Mouse (Mus musculus): Measurements from ENCODE around the gene Pcbp3. TPM values are rescaled to one million over a fixed set of nuclear protein-coding genes. Genes with fewer than 3 reads are reported as not detected.

Pcbp3 gene
- polyA plus RNA-seq, 1 experiment from 2014 or later = 34.9 TPM

DNA sequence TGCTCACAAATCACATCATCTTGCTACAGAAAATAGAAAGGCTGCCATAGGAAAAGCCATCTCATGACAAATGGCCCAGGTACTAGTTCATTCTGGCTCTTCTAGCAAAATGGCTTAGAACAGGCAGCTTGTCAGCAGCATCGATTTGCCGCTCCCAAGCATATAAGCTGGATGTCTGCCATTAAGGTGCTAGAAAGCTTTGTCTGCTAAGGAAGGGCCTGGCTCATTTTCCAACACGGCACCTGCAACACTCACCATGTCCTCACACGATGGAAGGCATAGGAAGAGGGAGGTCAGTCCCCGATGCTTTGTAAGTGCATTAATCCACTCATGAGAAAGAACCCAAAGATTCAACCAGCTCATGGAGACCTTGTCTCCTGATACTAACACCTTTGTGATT, 182.5 kb downstream of the Pcbp3 start:
- WGBS = 89% methylated on average over 5 of the region's 5 CpGs
- Histone ChIP-seq H3K27ac (ENCODE audit: low read length) (no peak overlapping the region), H3K4me2 (ENCODE audit: low read depth, low read length) (no peak overlapping the region), H3K36me3 (ENCODE audit: control insufficient read depth, insufficient read depth, low read length) (no peaks in the 10 kb centered on the region), H3K4me3 (ENCODE audit: low read length) (no peak overlapping the region), H3K4me1 (replicated peaks; ENCODE audit: control insufficient read depth, insufficient read depth, low read length) (no peaks in the 10 kb centered on the region), H3K9ac (ENCODE audit: low read length) (no peak overlapping the region), H3K27me3 (ENCODE audit: control insufficient read depth, insufficient read depth, low read depth, low read length) (no peaks in the 10 kb centered on the region), H3K9me3 (ENCODE audit: control insufficient read depth, low read length) (no peaks in the 10 kb centered on the region)
- ATAC-seq (ENCODE audit: low read depth) = no peak

GRCm38 (mm10) chr10:76771624-76772023, 190.1 kb downstream of the Pcbp3 start:
- Histone ChIP-seq H3K9me3 (ENCODE audit: control insufficient read depth, low read length) (no peaks in the 10 kb centered on the region), H3K36me3 (ENCODE audit: control insufficient read depth, insufficient read depth, low read length) (no peaks in the 10 kb centered on the region), H3K4me2 (ENCODE audit: low read depth, low read length) (no peak overlapping the region), H3K9ac (ENCODE audit: low read length) (no peak overlapping the region), H3K4me3 (ENCODE audit: low read length) (no peak overlapping the region), H3K27me3 (ENCODE audit: control insufficient read depth, insufficient read depth, low read depth, low read length) (no peaks in the 10 kb centered on the region), H3K27ac (ENCODE audit: low read length) (no peak overlapping the region), H3K4me1 (replicated peaks; ENCODE audit: control insufficient read depth, insufficient read depth, low read length) (no peaks in the 10 kb centered on the region)
- 90% methylated on average over 3 of the region's 3 CpGs for WGBS
- no peak for ATAC-seq (ENCODE audit: low read depth)

DNA sequence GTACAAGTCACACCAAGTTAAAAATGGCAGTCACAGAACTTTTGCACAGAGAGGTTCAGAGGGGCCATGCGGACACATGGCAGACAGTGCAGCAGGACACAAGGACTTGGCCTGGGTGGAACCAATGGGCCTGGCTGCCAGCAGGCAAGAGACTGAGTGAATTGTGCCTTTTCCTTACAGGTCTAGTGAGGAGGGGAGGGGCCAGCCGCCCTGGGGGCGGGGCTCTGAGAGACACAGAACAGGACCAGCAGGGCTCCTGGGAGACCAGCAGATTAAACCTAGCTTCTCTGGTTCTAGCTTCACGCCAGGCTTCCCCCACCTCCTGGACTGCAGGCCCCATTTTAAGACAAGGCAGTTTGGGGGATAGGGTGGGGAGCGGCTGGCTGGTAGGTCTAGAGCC, 190.6 kb downstream of the Pcbp3 start:
- WGBS = 61% methylated on average over 5 of the region's 5 CpGs
- Histone ChIP-seq H3K4me1 (replicated peaks; ENCODE audit: control insufficient read depth, insufficient read depth, low read length) (no peaks in the 10 kb centered on the region), H3K4me2 (ENCODE audit: low read depth, low read length) (no peak overlapping the region), H3K9me3 (ENCODE audit: control insufficient read depth, low read length) (no peaks in the 10 kb centered on the region), H3K36me3 (ENCODE audit: control insufficient read depth, insufficient read depth, low read length) (no peaks in the 10 kb centered on the region), H3K4me3 (ENCODE audit: low read length) (no peak overlapping the region), H3K9ac (ENCODE audit: low read length) (no peak overlapping the region), H3K27me3 (ENCODE audit: control insufficient read depth, insufficient read depth, low read depth, low read length) (no peaks in the 10 kb centered on the region), H3K27ac (ENCODE audit: low read length) (no peak overlapping the region)
- no peak for ATAC-seq (ENCODE audit: low read depth)

DNA sequence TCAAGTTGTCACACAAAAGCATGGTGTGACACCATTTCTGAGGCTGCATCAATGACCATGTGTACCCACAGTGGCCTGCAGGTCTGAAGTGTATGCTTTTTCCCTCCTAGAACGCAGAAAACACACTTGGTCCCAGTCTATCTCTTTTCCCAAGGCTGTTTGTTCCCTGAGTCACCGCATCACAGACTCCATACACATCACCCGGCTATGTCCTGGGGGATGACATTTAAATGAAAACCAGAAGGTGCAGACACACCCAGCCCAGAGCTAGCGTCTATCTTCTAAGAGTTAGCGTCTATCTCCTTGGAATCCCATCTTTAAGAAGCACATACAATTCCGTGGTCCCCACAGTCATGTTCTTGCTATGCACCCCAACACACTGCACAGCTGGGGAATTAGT, 192.1 kb downstream of the Pcbp3 start:
- H3K9me3 ChIP-seq (ENCODE audit: control insufficient read depth, low read length) = no peaks in the 10 kb centered on the region
- H3K36me3 ChIP-seq (ENCODE audit: control insufficient read depth, insufficient read depth, low read length) = no peaks in the 10 kb centered on the region
- WGBS = 84% methylated on average over 6 of the region's 6 CpGs
- no peak overlapping the region for H3K9ac ChIP-seq (ENCODE audit: low read length)
- no peak overlapping the region for H3K4me2 ChIP-seq (ENCODE audit: low read depth, low read length)
- H3K27me3 ChIP-seq (ENCODE audit: control insufficient read depth, insufficient read depth, low read depth, low read length) = no peaks in the 10 kb centered on the region
- H3K27ac ChIP-seq (ENCODE audit: low read length) = no peak overlapping the region
- ATAC-seq (ENCODE audit: low read depth) = no peak
- no peak overlapping the region for H3K4me3 ChIP-seq (ENCODE audit: low read length)
- H3K4me1 ChIP-seq (replicated peaks; ENCODE audit: control insufficient read depth, insufficient read depth, low read length) = no peaks in the 10 kb centered on the region

GRCm38 (mm10) chr10:76766196-76766595, 195.5 kb downstream of the Pcbp3 start:
- Histone ChIP-seq H3K4me2 (ENCODE audit: low read depth, low read length) (no peak overlapping the region), H3K9me3 (ENCODE audit: control insufficient read depth, low read length) (no peaks in the 10 kb centered on the region), H3K9ac (ENCODE audit: low read length) (no peak overlapping the region), H3K36me3 (ENCODE audit: control insufficient read depth, insufficient read depth, low read length) (no peaks in the 10 kb centered on the region), H3K4me1 (replicated peaks; ENCODE audit: control insufficient read depth, insufficient read depth, low read length) (no peaks in the 10 kb centered on the region), H3K27ac (ENCODE audit: low read length) (no peak overlapping the region), H3K4me3 (ENCODE audit: low read length) (no peak overlapping the region), H3K27me3 (ENCODE audit: control insufficient read depth, insufficient read depth, low read depth, low read length) (no peaks in the 10 kb centered on the region)
- WGBS = 65% methylated on average over 1 of the region's 1 CpGs
- no peak for ATAC-seq (ENCODE audit: low read depth)

- Histone ChIP-seq H3K36me3 (ENCODE audit: control insufficient read depth, insufficient read depth, low read length) (no peaks in the 10 kb centered on the region), H3K27ac (ENCODE audit: low read length) (no peak overlapping the region), H3K4me1 (replicated peaks; ENCODE audit: control insufficient read depth, insufficient read depth, low read length) (no peaks in the 10 kb centered on the region), H3K9ac (ENCODE audit: low read length) (no peak overlapping the region), H3K4me2 (ENCODE audit: low read depth, low read length) (no peak overlapping the region), H3K9me3 (ENCODE audit: control insufficient read depth, low read length) (no peaks in the 10 kb centered on the region), H3K27me3 (ENCODE audit: control insufficient read depth, insufficient read depth, low read depth, low read length) (no peaks in the 10 kb centered on the region), H3K4me3 (ENCODE audit: low read length) (no peak overlapping the region)
- 81% methylated on average over 4 of the region's 4 CpGs for WGBS
- ATAC-seq (ENCODE audit: low read depth) = no peak
Measured at GRCm38 (mm10) chr10:76764927-76765326, 196.8 kb downstream of the Pcbp3 start.

DNA sequence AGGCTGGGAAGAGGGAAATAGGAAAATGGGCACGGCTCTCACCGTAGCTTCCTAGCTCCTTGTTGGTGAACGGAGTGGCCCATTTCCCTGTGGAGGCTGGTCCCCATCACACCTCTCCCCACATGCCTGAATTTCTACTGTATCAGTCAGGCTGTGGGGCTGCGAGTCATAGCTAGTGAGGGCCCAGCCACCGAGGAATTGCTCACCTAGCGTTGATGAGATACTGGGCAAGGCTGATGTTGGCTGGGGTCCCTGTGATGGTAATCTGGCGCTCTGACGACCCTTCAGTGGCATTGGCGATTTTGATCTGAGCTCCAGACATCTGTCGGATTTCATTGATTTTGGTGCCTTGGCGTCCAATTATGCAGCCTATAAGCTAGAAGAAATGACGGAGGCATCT, 198.7 kb downstream of the Pcbp3 start:
- H3K4me1 ChIP-seq (replicated peaks; ENCODE audit: control insufficient read depth, insufficient read depth, low read length) = no peaks in the 10 kb centered on the region
- H3K4me3 ChIP-seq (ENCODE audit: low read length) = no peak overlapping the region
- ATAC-seq (ENCODE audit: low read depth) = no peak
- no peak overlapping the region for H3K27ac ChIP-seq (ENCODE audit: low read length)
- H3K4me2 ChIP-seq (ENCODE audit: low read depth, low read length) = no peak overlapping the region
- no peaks in the 10 kb centered on the region for H3K27me3 ChIP-seq (ENCODE audit: control insufficient read depth, insufficient read depth, low read depth, low read length)
- no peaks in the 10 kb centered on the region for H3K9me3 ChIP-seq (ENCODE audit: control insufficient read depth, low read length)
- no peak overlapping the region for H3K9ac ChIP-seq (ENCODE audit: low read length)
- no peaks in the 10 kb centered on the region for H3K36me3 ChIP-seq (ENCODE audit: control insufficient read depth, insufficient read depth, low read length)
- 87% methylated on average over 12 of the region's 12 CpGs for WGBS

GRCm38 (mm10) chr10:76762411-76762810, 199.3 kb downstream of the Pcbp3 start:
- H3K4me1 ChIP-seq (replicated peaks; ENCODE audit: control insufficient read depth, insufficient read depth, low read length) = no peaks in the 10 kb centered on the region
- WGBS = 78% methylated on average over 7 of the region's 7 CpGs
- ATAC-seq (ENCODE audit: low read depth) = no peak
- H3K27ac ChIP-seq (ENCODE audit: low read length) = no peak overlapping the region
- no peak overlapping the region for H3K4me2 ChIP-seq (ENCODE audit: low read depth, low read length)
- no peaks in the 10 kb centered on the region for H3K27me3 ChIP-seq (ENCODE audit: control insufficient read depth, insufficient read depth, low read depth, low read length)
- no peaks in the 10 kb centered on the region for H3K9me3 ChIP-seq (ENCODE audit: control insufficient read depth, low read length)
- H3K4me3 ChIP-seq (ENCODE audit: low read length) = no peak overlapping the region
- H3K9ac ChIP-seq (ENCODE audit: low read length) = no peak overlapping the region
- H3K36me3 ChIP-seq (ENCODE audit: control insufficient read depth, insufficient read depth, low read length) = no peaks in the 10 kb centered on the region

DNA sequence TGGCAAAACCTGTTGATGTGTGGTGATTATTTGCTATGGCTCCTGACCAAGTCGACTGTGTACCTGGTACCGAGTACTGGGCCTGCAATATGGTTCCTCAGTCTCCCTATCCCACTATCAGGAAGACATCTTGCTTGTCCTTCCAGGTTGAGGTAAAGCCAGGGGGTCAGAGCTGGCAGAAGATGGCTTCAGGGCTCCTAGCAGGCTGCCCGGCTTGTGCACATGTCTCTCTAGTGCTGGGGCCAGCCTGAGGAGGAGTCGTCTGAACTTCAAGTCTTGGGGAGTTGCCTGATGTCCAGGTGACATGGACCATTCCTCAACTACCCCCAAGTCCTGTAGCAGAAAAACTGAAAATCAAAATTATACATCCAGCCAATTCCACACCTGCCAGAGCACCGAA, 201.8 kb downstream of the Pcbp3 start:
- ATAC-seq (ENCODE audit: low read depth) = no peak
- no peak overlapping the region for H3K4me3 ChIP-seq (ENCODE audit: low read length)
- no peak overlapping the region for H3K4me2 ChIP-seq (ENCODE audit: low read depth, low read length)
- no peak overlapping the region for H3K9ac ChIP-seq (ENCODE audit: low read length)
- no peaks in the 10 kb centered on the region for H3K36me3 ChIP-seq (ENCODE audit: control insufficient read depth, insufficient read depth, low read length)
- WGBS = 82% methylated on average over 5 of the region's 5 CpGs
- no peaks in the 10 kb centered on the region for H3K9me3 ChIP-seq (ENCODE audit: control insufficient read depth, low read length)
- H3K27ac ChIP-seq (ENCODE audit: low read length) = no peak overlapping the region
- no peaks in the 10 kb centered on the region for H3K4me1 ChIP-seq (replicated peaks; ENCODE audit: control insufficient read depth, insufficient read depth, low read length)
- H3K27me3 ChIP-seq (ENCODE audit: control insufficient read depth, insufficient read depth, low read depth, low read length) = no peaks in the 10 kb centered on the region

DNA sequence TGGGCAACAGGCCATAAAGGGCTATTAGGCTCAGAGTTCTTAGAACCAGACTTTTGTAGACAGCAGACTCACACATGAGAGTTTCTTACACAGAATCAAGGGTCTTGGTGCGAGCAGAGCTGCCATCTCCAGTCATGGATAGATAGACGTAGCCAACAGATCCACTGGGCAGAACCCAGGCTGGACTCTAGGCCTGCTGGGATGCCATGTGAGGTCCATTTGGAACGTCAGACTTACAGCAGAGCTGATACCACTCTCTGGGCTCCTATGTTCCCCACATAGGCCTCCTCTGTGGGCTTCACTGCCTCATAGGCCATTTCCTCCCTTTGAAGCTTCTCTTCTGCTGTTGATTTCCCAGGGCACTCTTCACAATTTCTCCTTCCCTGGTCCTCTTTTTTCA, 208.0 kb downstream of the Pcbp3 start:
- Histone ChIP-seq H3K27ac (ENCODE audit: low read length) (no peak overlapping the region), H3K36me3 (ENCODE audit: control insufficient read depth, insufficient read depth, low read length) (no peaks in the 10 kb centered on the region), H3K4me3 (ENCODE audit: low read length) (no peak overlapping the region), H3K27me3 (ENCODE audit: control insufficient read depth, insufficient read depth, low read depth, low read length) (no peaks in the 10 kb centered on the region), H3K4me1 (replicated peaks; ENCODE audit: control insufficient read depth, insufficient read depth, low read length) (no peaks in the 10 kb centered on the region), H3K9me3 (ENCODE audit: control insufficient read depth, low read length) (peaks cover 4% of the 10 kb centered on the region; the same call in 1 of the 2 replicates), H3K9ac (ENCODE audit: low read length) (no peak overlapping the region), H3K4me2 (ENCODE audit: low read depth, low read length) (no peak overlapping the region)
- WGBS = 76% methylated on average over 3 of the region's 3 CpGs
- ATAC-seq (ENCODE audit: low read depth) = no peak

Measured in lung, embryonic 16.5 days (tissue).